Mouse (Mus musculus): Measurements from ENCODE around the gene Vamp3. TPM values are rescaled to one million over a fixed set of nuclear protein-coding genes. Genes with fewer than 3 reads are reported as not detected.
"Not testable (repeated sequence)": the region's sequence is repeated elsewhere in the genome, so short reads cannot be mapped to it uniquely, and the experiment has no call there.

Vamp3 gene
- polyA plus RNA-seq, 1 experiment from 2014 or later: 131 TPM

DNA sequence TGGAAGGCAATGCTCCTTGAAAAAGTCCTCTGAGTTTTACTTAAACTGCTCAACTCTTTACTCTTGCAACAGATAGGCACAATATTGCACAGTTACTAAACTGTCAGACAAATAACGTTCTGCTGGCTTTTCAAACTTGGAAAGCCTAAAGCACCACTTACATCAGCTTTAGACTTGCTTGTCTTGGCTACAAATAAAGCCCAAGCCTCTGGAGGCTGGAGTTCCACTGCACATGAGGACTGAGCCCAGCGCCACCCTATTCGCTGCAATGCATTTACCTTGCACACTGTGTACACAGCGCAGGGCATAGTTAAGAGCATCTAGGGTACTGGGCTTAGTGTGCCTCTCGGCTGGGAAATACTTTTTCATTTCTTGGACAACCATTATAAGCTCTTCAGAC lies 14.5 kb downstream of the Vamp3 start:
- WGBS: 57% methylated on average over 5 of the region's 5 CpGs
- H3K4me3 ChIP-seq: peak overlapping the region; percentile 75

DNA sequence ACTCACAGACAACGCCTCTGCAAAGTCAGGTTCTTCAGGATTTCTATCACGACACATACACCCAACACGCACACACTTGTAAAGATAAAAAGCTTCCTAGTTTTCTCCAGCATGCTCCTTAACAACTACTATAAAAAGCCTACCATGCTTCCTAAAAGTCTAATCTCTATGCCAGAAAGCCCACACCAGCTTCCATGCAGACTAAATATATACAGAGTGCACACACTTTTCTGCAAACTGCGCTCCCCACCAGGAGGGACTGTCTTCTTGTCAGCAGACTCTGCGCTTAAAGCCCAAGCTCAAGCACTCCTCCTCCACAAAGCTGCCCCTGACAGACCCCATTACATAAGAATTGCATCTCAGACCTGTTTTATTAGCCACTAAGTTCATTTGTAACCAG lies 16.3 kb downstream of the Vamp3 start:
- Histone ChIP-seq H3K27ac (replicated peaks) (no peak overlapping the region), H3K36me3 (peaks cover under 1% of the 10 kb centered on the region), H3K4me1 (peaks cover 19% of the 10 kb centered on the region), H3K27me3 (ENCODE audit: low read depth, poor library complexity, severe bottlenecking) (peaks cover 17% of the 10 kb centered on the region; the same call in 1 of the 2 replicates), H3K9me3 (replicated peaks) (no peaks in the 10 kb centered on the region), H3K4me3 (no peak overlapping the region)
- WGBS: 93% methylated on average over 5 of the region's 5 CpGs
- DNase-seq (ENCODE audit: low spot score): no peak

More for the DNA sequence above, 14.5 kb downstream of the Vamp3 start:
- DNase-seq (ENCODE audit: low spot score): no peak
- Histone ChIP-seq H3K27me3 (ENCODE audit: low read depth, poor library complexity, severe bottlenecking) (peaks cover 17% of the 10 kb centered on the region; the same call in 1 of the 2 replicates), H3K27ac (replicated peaks) (no peak overlapping the region), H3K36me3 (peaks cover 19% of the 10 kb centered on the region), H3K4me1 (peaks cover 19% of the 10 kb centered on the region), H3K9me3 (replicated peaks) (no peaks in the 10 kb centered on the region)

DNA sequence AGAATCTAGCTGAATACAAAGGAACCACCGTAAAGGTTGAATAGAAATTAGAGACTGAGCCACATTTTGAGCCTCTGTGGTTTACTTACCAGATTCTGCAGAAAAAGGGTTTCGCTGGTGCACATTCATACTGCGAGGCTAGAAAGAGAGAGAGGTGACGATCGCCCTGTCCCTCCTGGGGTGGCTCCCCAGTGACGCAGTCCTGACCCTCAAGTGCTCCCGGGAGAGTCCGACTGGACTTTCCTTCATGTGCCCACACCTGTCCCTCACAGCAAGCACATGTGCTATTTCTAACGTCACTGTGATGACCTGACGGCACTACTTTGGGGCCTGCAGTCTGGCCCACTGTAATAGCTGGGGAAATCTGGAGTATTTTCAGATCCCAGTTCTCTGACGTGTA lies 20.0 kb downstream of the Vamp3 start:
- no peak overlapping the region for H3K27ac ChIP-seq (replicated peaks)
- 93% methylated on average over 11 of the region's 11 CpGs for WGBS
- H3K36me3 ChIP-seq: no peaks in the 10 kb centered on the region
- H3K4me3 ChIP-seq: no peak overlapping the region
- DNase-seq (ENCODE audit: low spot score): no peak
- H3K9me3 ChIP-seq (replicated peaks): no peaks in the 10 kb centered on the region
- H3K27me3 ChIP-seq (ENCODE audit: low read depth, poor library complexity, severe bottlenecking): peaks cover 6% of the 10 kb centered on the region; the same call in 1 of the 2 replicates
- no peaks in the 10 kb centered on the region for H3K4me1 ChIP-seq

DNA sequence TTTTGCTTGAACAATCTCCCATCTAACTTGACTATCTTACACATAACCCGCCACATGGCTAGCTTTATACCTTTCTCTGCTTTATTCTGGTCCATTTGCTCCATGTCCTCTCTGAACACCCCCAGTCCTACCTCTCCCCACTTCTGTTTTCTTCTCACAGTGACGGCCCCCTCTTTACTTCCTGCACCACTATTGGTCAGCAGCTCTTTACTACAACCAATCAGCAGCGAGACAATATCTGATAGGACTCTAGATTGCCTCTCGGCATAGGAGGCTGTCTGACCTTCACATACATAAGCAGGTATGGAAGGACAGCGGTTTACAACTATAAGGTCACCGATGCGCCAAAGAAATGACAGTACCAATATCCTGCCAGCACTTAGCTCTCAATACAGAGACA lies 21.2 kb downstream of the Vamp3 start:
- no peaks in the 10 kb centered on the region for H3K4me1 ChIP-seq
- H3K9me3 ChIP-seq (replicated peaks): no peaks in the 10 kb centered on the region
- WGBS: 91% methylated on average over 7 of the region's 7 CpGs
- no peak for DNase-seq (ENCODE audit: low spot score)
- no peaks in the 10 kb centered on the region for H3K27me3 ChIP-seq (ENCODE audit: low read depth, poor library complexity, severe bottlenecking)
- H3K4me3 ChIP-seq: no peak overlapping the region
- H3K36me3 ChIP-seq: no peaks in the 10 kb centered on the region
- H3K27ac ChIP-seq (replicated peaks): no peak overlapping the region

DNA sequence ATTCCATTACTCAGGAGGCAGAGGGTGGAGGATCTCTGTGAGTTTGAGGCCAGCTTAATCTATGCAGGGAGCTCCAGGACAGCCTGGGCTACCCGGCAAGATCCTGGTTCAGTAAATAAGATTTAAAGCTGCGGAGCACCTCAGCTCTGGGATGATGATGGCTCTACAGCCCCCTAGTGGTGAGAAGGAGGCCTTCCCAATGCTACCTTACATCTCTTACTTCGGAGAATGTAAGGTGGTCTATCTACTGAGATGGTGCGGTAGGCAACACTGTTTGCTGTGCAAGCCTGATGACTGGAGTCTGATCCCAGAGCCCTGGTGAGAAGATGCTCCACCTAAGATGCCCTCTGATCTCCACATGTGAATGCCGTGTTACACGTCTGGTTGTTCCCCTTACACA lies 30.8 kb downstream of the Vamp3 start:
- peak; percentile 36 for DNase-seq (ENCODE audit: low spot score)
- H3K9me3 ChIP-seq (replicated peaks): no peaks in the 10 kb centered on the region
- H3K27me3 ChIP-seq (ENCODE audit: low read depth, poor library complexity, severe bottlenecking): no peaks in the 10 kb centered on the region
- WGBS: 57% methylated on average over 6 of the region's 6 CpGs
- no peak overlapping the region for H3K4me3 ChIP-seq
- 0 out of 2 replicates have a peak, but pooled peaks cover 3% of the 10 kb centered on the region for H3K4me1 ChIP-seq
- H3K27ac ChIP-seq (replicated peaks): no peak overlapping the region
- 0 out of 2 replicates have a peak, but pooled peaks cover 5% of the 10 kb centered on the region for H3K36me3 ChIP-seq

DNA sequence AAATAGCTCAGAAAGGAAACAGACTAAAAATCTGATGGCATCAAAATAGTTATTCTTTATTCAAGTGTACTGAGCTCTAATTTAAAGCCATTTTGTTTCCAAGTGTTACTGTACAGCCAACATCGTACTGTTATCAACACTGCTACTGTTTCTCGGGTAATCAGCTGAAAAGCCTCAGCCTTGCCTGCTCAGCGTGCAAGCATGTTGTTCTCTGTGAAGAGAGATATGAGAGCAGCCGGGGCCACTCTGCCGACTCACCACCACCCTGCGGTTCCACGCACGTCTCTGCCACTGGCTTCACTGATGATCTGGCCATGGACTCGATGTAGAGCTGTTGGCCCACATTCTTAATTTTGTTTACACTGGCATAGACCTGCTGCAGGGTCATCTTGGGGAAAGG lies 33.6 kb downstream of the Vamp3 start:
- Histone ChIP-seq H3K4me3 (no peak overlapping the region), H3K27me3 (ENCODE audit: low read depth, poor library complexity, severe bottlenecking) (no peaks in the 10 kb centered on the region), H3K4me1 (0 out of 2 replicates have a peak, but pooled peaks cover 3% of the 10 kb centered on the region), H3K27ac (replicated peaks) (no peak overlapping the region), H3K36me3 (0 out of 2 replicates have a peak, but pooled peaks cover 7% of the 10 kb centered on the region), H3K9me3 (replicated peaks) (no peaks in the 10 kb centered on the region)
- no peak for DNase-seq (ENCODE audit: low spot score)
- WGBS: 89% methylated on average over 9 of the region's 9 CpGs

DNA sequence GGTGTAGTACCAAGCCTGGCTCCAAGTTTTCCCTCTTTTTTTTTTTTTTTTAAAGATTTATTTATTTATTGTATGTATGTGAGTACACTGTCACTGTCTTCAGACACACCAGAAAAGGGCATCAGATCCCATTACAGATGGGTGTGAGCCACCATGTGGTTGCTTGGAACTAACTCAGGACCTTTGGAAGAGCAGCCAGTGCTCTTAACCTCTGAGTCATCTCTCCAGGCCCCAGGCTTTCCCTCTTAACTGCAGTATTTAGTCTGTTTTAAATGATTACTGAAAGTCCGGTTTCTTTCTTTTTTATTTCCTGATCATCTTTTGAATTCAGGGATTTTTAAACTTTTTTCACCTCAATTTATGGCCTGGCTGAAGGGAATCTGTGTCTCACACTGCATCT lies 40.4 kb downstream of the Vamp3 start:
- 91% methylated on average over 1 of the region's 1 CpGs for WGBS
- H3K36me3 ChIP-seq: peaks cover 31% of the 10 kb centered on the region
- H3K4me1 ChIP-seq; H3K27ac ChIP-seq (replicated peaks); DNase-seq (ENCODE audit: low spot score); H3K27me3 ChIP-seq (ENCODE audit: low read depth, poor library complexity, severe bottlenecking); H3K4me3 ChIP-seq; H3K9me3 ChIP-seq (replicated peaks): not testable (repeated sequence)

DNA sequence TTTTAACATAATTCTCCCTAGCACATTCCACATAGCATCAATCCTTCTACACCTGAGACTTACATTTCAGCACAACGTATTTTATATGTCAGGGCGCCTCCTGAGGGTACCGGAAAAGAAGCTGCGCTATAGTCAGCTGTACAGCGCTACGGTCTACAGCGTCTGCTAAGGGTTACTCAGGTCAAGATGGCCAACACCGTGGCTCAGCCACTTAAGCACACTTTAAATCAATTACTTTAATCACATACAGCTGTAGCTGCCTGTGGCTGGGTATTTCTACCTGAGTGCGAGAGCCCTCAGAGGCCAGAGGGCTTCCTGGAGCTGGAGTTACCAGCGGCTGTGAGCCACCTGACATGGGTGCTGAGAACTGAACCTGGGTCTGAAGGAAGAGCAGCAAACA lies 41.8 kb downstream of the Vamp3 start:
- H3K27me3 ChIP-seq (ENCODE audit: low read depth, poor library complexity, severe bottlenecking): no peaks in the 10 kb centered on the region
- peaks cover 30% of the 10 kb centered on the region for H3K36me3 ChIP-seq
- H3K4me3 ChIP-seq: no peak overlapping the region
- H3K27ac ChIP-seq (replicated peaks): no peak overlapping the region
- no peaks in the 10 kb centered on the region for H3K9me3 ChIP-seq (replicated peaks)
- WGBS: 91% methylated on average over 10 of the region's 10 CpGs
- no peak for DNase-seq (ENCODE audit: low spot score)
- H3K4me1 ChIP-seq: no peaks in the 10 kb centered on the region

DNA sequence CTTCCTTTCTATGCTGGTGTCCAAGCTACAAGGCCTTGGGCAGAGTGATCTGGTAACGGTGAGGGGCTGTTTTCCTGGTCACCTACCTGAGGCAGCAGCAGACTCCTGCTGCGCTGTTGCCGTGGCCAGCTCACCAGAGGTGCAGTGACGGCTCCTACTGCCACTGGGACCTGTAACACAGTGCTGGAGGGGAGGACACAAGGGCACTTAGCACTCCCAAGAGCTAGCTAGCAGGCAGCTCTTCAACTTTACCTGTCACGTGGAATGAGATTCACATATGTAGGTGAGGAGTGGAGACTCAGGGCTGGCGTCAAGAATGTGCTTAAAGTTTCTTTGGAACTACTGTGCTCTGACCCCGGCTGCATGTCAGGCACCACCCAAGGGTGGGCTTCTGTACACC lies 47.4 kb downstream of the Vamp3 start:
- H3K36me3 ChIP-seq: peaks cover 24% of the 10 kb centered on the region
- H3K4me3 ChIP-seq: no peak overlapping the region
- H3K27me3 ChIP-seq (ENCODE audit: low read depth, poor library complexity, severe bottlenecking): no peaks in the 10 kb centered on the region
- H3K9me3 ChIP-seq (replicated peaks): no peaks in the 10 kb centered on the region
- 91% methylated on average over 7 of the region's 7 CpGs for WGBS
- H3K4me1 ChIP-seq: no peaks in the 10 kb centered on the region
- H3K27ac ChIP-seq (replicated peaks): no peak overlapping the region
- no peak for DNase-seq (ENCODE audit: low spot score)

DNA sequence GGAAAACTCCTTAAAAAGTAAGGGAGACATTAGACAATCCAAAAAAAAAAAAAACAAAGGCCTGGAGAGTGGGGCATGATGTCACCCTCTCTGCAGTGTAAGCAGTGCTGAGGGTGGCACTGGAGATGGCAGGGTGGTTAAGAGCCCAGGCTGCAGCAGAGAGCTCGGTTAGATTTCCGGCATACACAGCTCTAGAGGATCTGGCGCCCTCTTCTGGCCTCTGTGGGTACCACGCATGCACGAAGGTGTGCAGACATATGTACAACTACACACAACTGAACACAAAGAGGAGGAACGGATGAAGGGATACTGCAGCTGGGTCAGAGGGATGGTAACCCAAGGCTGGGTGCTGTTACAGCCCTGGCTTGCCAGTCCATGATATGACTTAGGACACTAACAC lies 50.8 kb downstream of the Vamp3 start:
- WGBS: 45% methylated on average over 6 of the region's 6 CpGs

DNA sequence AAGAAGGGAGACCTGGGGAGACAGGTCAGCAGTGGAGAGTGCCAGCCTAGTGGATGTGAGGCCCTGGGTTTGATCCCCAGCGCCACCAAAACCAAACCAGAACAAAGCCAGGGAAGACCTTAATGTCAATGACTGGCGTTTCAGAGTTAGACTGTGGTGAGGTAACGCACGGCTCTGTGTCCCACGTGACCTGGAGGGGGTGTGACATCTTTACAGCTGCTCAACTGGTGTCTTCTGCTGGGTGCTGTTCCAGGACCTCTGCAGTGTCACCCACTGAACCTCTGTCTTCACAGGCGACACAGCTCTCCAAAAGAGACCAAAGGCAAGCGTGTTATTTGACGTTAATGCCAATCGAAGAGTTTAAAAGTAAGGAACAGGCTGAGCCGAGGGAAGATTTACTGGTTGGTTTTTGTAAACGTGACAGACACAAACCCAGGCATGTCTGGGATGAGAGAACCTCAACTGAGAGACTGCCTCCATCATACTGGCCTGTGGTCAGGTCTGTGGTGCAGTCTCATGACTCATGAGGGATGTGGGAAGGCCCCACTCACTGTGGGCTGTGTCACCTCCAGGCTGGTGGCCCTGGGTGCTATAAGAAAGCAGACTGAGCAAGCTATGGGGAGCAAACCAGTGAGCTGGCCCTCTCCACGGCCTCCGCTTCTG lies 52.0 kb downstream of the Vamp3 start:
- Histone ChIP-seq H3K27me3 (ENCODE audit: low read depth, poor library complexity, severe bottlenecking) (no peaks in the 10 kb centered on the region), H3K36me3 (peaks cover 14% of the 10 kb centered on the region), H3K27ac (replicated peaks) (no peak overlapping the region), H3K9me3 (replicated peaks) (no peaks in the 10 kb centered on the region), H3K4me3 (no peak overlapping the region), H3K4me1 (peaks cover 2% of the 10 kb centered on the region; the same call in 1 of the 2 replicates)
- WGBS: 92% methylated on average over 13 of the region's 13 CpGs
- DNase-seq (ENCODE audit: low spot score): no peak

More for the DNA sequence above, 50.8 kb downstream of the Vamp3 start:
- H3K9me3 ChIP-seq (replicated peaks): no peaks in the 10 kb centered on the region
- peak; percentile 44 for DNase-seq (ENCODE audit: low spot score)
- H3K27ac ChIP-seq (replicated peaks): no peak overlapping the region
- no peaks in the 10 kb centered on the region for H3K4me1 ChIP-seq
- H3K4me3 ChIP-seq: no peak overlapping the region
- peaks cover 14% of the 10 kb centered on the region for H3K36me3 ChIP-seq
- H3K27me3 ChIP-seq (ENCODE audit: low read depth, poor library complexity, severe bottlenecking): no peaks in the 10 kb centered on the region

DNA sequence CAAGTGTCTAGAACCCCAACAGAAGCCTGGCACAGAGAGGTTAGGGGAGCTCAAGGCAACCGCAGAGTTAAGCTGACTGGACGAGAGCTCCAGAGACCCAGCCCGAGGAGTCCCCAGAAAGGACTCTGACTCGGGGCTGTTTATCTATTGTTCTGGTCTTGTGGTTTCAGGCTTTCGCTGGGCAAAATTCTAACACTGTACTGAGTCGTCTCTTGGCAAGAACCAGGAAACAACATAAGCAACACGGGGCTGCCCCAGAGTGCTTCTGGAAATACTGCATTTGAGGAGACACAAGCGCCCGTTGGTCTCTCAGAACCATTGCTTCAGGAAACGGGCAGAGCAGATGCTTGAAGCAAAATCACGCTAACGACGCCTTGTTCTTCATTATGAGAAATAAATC lies 56.4 kb downstream of the Vamp3 start:
- Histone ChIP-seq H3K27me3 (ENCODE audit: low read depth, poor library complexity, severe bottlenecking) (no peaks in the 10 kb centered on the region), H3K36me3 (peaks cover 3% of the 10 kb centered on the region; the same call in 1 of the 2 replicates), H3K9me3 (replicated peaks) (no peaks in the 10 kb centered on the region), H3K4me1 (peaks cover 5% of the 10 kb centered on the region; the same call in 1 of the 2 replicates), H3K4me3 (no peak overlapping the region), H3K27ac (replicated peaks) (no peak overlapping the region)
- no peak for DNase-seq (ENCODE audit: low spot score)
- 82% methylated on average over 13 of the region's 13 CpGs for WGBS

DNA sequence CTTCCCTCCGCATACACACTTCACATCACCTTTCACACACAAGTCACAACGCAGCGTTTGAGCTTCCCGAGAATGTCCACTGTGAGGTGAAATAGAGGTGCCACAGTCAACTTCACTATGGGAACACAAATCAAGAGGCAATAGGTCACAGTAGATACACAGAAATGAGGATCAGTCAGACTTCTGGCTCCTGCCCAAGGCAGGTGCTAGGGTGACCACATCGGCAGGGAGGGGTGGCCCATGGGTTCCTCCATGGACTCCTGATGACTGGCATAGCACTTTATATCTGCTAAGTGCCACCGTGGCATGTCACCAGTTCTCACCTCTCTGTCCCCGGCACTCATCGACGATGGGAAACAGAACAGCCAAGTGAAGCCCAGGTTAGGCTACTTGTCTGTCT lies 59.1 kb downstream of the Vamp3 start:
- 95% methylated on average over 9 of the region's 9 CpGs for WGBS
- Histone ChIP-seq H3K27me3 (ENCODE audit: low read depth, poor library complexity, severe bottlenecking) (no peaks in the 10 kb centered on the region), H3K9me3 (replicated peaks) (no peaks in the 10 kb centered on the region), H3K36me3 (no peaks in the 10 kb centered on the region), H3K4me1 (peaks cover 5% of the 10 kb centered on the region; the same call in 1 of the 2 replicates), H3K4me3 (no peak overlapping the region), H3K27ac (replicated peaks) (no peak overlapping the region)
- no peak for DNase-seq (ENCODE audit: low spot score)
